Mouse (Mus musculus): ENCODE measurements around the gene Eif4h. TPM values are rescaled to one million over a fixed set of nuclear protein-coding genes. Genes with fewer than 3 reads are reported as not detected.

Eif4h gene
- polyA plus RNA-seq, 1 experiment from 2014 or later: 321 TPM

DNA sequence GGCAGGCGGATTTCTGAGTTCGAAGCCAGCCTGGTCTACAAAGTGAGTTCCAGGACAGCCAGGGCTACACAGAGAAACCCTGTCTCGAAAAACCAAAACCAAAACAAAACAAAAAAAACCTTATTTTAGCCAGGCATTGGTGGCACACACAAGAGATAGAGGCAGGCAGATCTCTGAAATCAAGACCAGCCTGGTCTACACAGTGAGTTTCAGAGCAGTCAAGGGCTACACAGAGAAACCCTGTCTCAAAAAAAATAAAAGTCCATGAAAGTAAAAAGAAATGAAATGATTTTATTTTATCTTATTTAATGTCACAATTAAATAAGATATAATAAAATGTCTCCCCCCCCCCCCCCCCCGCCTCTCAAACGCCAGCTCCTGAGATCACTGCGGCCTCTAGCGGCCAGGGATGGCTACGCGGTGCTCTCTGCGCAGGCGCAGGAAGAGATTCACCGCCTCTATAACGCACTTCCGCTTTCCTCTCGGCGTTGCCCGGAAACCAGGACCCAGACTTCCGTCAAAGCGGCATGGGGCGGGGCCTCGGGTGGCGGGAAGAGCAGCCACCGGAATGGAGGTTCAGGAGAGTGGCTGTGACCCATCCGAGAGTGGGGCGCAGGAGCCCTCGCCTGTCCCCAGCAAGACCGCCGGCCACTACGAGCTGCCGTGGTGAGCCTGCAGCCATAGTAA, 56.9 kb downstream of the Eif4h start:
- Histone ChIP-seq H3K27me3 (ENCODE audit: control insufficient read depth, insufficient read depth, low read depth, low read length) (no peaks in the 10 kb centered on the region), H3K9ac (ENCODE audit: low read depth, low read length) (peak overlapping the region; percentile 91), H3K9me3 (replicated peaks; ENCODE audit: control insufficient read depth, low read length, poor library complexity, severe bottlenecking) (no peaks in the 10 kb centered on the region), H3K4me1 (ENCODE audit: control insufficient read depth, insufficient read depth, low read length) (peaks cover 11% of the 10 kb centered on the region), H3K36me3 (ENCODE audit: control insufficient read depth, insufficient read depth, low read length) (no peaks in the 10 kb centered on the region), H3K4me3 (ENCODE audit: low read depth, low read length) (peak overlapping the region; percentile 93), H3K27ac (ENCODE audit: low read length) (peak overlapping the region; percentile 63), H3K4me2 (ENCODE audit: low read length) (peak overlapping the region; percentile 86)
- ATAC-seq: peak; percentile 95
- WGBS: 8% methylated on average over 26 of the region's 30 CpGs

DNA sequence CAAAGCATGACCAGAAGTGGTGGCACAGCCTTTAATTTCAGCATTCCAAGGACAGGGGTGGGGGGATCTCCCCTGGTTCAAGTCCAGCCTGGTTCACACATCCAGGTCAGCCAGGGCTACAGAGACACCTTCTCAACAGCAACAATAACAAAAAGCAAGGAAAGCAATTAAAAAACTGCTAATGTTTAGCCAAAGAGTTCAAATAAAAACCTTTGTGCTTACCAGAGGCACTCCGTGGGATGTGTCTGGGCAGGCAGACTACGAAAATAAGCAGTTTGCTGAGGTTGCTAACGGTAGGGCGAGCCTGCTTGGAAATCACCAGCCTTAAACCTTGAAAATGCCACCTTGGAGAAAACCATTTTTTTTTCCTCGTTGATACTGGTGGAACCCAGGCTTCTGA, 58.1 kb downstream of the Eif4h start, which contains the start of gene Rfc2:
Rfc2 (plus strand) TSS at position 221 of the 400 bp plus-strand sequence.
- no peaks in the 10 kb centered on the region for H3K9me3 ChIP-seq (replicated peaks; ENCODE audit: control insufficient read depth, low read length, poor library complexity, severe bottlenecking)
- no peak within 1 kb of the TSS for H3K27ac ChIP-seq (ENCODE audit: low read length)
- H3K4me3 ChIP-seq (ENCODE audit: low read depth, low read length): no peak within 1 kb of the TSS
- no peaks in the 10 kb centered on the region for H3K27me3 ChIP-seq (ENCODE audit: control insufficient read depth, insufficient read depth, low read depth, low read length)
- peaks cover 11% of the 10 kb centered on the region for H3K4me1 ChIP-seq (ENCODE audit: control insufficient read depth, insufficient read depth, low read length)
- H3K36me3 ChIP-seq (ENCODE audit: control insufficient read depth, insufficient read depth, low read length): no peaks in the 10 kb centered on the region
- ATAC-seq: no peak
- WGBS: 89% methylated on average over 5 of the region's 5 CpGs
- no peak within 1 kb of the TSS for H3K4me2 ChIP-seq (ENCODE audit: low read length)
- no peak within 1 kb of the TSS for H3K9ac ChIP-seq (ENCODE audit: low read depth, low read length)

DNA sequence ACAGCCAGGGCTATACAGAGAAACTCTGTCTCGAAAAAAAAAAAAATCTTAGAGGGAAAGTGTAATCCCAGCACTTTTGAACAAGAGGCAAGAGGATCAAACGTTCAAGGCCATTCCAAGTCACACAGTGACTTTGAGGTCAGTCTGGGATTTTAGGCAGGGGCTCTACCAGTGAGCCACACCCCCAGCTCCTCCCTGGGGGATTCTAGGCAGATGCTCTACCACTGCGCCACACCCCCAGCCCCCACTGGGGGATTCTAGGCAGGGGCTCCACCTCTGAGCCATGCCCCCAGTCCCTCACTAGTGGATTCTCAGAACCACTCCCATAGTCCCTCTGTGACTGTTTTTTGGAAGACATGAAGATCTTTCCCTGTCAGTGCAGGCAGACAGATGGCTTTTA, 60.2 kb downstream of the Eif4h start:
- Histone ChIP-seq H3K9ac (ENCODE audit: low read depth, low read length) (no peak overlapping the region), H3K4me3 (ENCODE audit: low read depth, low read length) (no peak overlapping the region), H3K36me3 (ENCODE audit: control insufficient read depth, insufficient read depth, low read length) (no peaks in the 10 kb centered on the region), H3K9me3 (replicated peaks; ENCODE audit: control insufficient read depth, low read length, poor library complexity, severe bottlenecking) (no peaks in the 10 kb centered on the region), H3K27me3 (ENCODE audit: control insufficient read depth, insufficient read depth, low read depth, low read length) (no peaks in the 10 kb centered on the region), H3K4me2 (ENCODE audit: low read length) (no peak overlapping the region), H3K27ac (ENCODE audit: low read length) (no peak overlapping the region), H3K4me1 (ENCODE audit: control insufficient read depth, insufficient read depth, low read length) (peaks cover 11% of the 10 kb centered on the region)
- no peak for ATAC-seq
- WGBS: 59% methylated on average over 3 of the region's 3 CpGs

DNA sequence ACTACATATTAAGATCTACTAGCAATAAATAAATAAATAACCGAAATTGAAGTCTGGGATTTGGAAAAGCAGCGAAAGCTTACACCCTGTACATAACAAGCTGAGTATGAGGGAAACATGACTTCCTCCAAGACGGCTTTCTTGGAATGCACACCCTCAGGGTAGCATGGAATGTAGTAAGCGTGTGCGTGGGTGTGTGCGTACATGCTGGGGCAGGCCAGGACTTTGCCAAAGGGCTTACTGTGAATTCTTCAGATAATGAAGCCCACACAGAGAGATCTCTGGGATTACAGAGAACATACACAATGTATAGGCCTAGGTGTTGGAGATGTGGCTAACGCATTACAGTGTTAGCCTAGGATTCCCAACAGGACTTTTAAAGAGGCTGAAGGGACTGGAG, 61.8 kb downstream of the Eif4h start:
- Histone ChIP-seq H3K4me3 (ENCODE audit: low read depth, low read length) (no peak overlapping the region), H3K36me3 (ENCODE audit: control insufficient read depth, insufficient read depth, low read length) (no peaks in the 10 kb centered on the region), H3K9me3 (replicated peaks; ENCODE audit: control insufficient read depth, low read length, poor library complexity, severe bottlenecking) (no peaks in the 10 kb centered on the region), H3K4me2 (ENCODE audit: low read length) (no peak overlapping the region), H3K9ac (ENCODE audit: low read depth, low read length) (no peak overlapping the region), H3K27ac (ENCODE audit: low read length) (no peak overlapping the region), H3K27me3 (ENCODE audit: control insufficient read depth, insufficient read depth, low read depth, low read length) (no peaks in the 10 kb centered on the region), H3K4me1 (ENCODE audit: control insufficient read depth, insufficient read depth, low read length) (peaks cover 2% of the 10 kb centered on the region; the same call in 1 of the 2 replicates)
- no peak for ATAC-seq
- 88% methylated on average over 7 of the region's 7 CpGs for WGBS

DNA sequence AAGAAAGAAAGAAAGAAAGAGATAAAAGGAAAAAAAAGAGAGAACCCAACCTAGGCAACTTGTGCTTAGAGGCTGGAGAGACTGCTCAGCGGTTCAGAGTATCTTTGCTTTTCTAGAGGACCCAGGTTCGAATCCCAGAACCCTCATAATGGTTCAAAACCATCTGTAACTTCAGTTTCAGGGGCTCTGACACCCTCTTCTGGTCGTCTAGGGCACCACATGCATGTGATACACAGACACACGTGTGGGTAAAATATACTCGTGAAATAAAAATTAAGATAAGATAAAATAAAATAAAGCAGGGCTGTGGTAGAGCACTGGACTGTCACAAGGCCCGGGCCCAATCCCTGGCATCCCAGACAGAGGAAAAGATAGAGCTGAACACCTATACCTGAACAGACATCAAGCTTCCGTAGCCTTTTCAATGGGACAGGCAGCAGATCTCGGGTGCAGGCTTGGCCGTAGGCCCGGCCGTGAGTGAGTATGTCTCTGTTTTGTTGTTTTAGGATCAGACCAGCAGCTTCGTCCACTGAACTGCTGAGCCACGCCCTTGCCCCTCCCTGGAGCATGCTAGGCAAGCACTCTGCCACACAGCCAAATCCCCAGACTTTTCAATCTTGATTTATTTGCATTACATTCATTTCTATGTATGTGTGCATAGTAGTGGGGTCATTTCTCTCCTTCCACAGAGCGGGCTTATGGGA, 62.6 kb downstream of the Eif4h start:
- H3K27me3 ChIP-seq (ENCODE audit: control insufficient read depth, insufficient read depth, low read depth, low read length): no peaks in the 10 kb centered on the region
- H3K4me2 ChIP-seq (ENCODE audit: low read length): no peak overlapping the region
- H3K9ac ChIP-seq (ENCODE audit: low read depth, low read length): no peak overlapping the region
- no peak for ATAC-seq
- WGBS: 78% methylated on average over 14 of the region's 14 CpGs
- H3K27ac ChIP-seq (ENCODE audit: low read length): no peak overlapping the region
- H3K4me1 ChIP-seq (ENCODE audit: control insufficient read depth, insufficient read depth, low read length): peaks cover 7% of the 10 kb centered on the region
- no peaks in the 10 kb centered on the region for H3K36me3 ChIP-seq (ENCODE audit: control insufficient read depth, insufficient read depth, low read length)
- no peaks in the 10 kb centered on the region for H3K9me3 ChIP-seq (replicated peaks; ENCODE audit: control insufficient read depth, low read length, poor library complexity, severe bottlenecking)
- H3K4me3 ChIP-seq (ENCODE audit: low read depth, low read length): no peak overlapping the region

DNA sequence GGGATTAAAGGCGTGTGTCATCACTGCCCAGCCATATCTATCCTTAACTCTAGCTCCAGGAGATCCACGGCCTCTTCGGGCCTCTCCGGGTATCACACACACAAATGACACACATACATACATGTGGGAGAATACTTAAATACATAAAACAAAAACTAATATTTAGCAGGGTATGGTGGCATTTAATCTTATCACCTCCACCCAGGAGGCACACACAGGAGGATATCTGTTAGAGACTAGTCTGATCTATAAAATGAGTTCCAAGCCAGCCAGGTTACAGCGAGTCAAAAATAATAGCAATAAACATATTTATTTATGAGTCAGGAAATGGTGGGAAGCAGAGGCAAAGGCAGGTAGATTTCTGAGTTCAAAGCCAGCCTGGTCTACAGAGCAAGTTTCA, 63.5 kb downstream of the Eif4h start:
- 93% methylated on average over 5 of the region's 5 CpGs for WGBS
- Histone ChIP-seq H3K9me3 (replicated peaks; ENCODE audit: control insufficient read depth, low read length, poor library complexity, severe bottlenecking) (0 out of 2 replicates have a peak, but pooled peaks cover 2% of the 10 kb centered on the region), H3K4me1 (ENCODE audit: control insufficient read depth, insufficient read depth, low read length) (peaks cover 7% of the 10 kb centered on the region), H3K9ac (ENCODE audit: low read depth, low read length) (no peak overlapping the region), H3K4me2 (ENCODE audit: low read length) (no peak overlapping the region), H3K36me3 (ENCODE audit: control insufficient read depth, insufficient read depth, low read length) (no peaks in the 10 kb centered on the region), H3K27ac (ENCODE audit: low read length) (no peak overlapping the region), H3K4me3 (ENCODE audit: low read depth, low read length) (no peak overlapping the region), H3K27me3 (ENCODE audit: control insufficient read depth, insufficient read depth, low read depth, low read length) (no peaks in the 10 kb centered on the region)
- ATAC-seq: no peak

DNA sequence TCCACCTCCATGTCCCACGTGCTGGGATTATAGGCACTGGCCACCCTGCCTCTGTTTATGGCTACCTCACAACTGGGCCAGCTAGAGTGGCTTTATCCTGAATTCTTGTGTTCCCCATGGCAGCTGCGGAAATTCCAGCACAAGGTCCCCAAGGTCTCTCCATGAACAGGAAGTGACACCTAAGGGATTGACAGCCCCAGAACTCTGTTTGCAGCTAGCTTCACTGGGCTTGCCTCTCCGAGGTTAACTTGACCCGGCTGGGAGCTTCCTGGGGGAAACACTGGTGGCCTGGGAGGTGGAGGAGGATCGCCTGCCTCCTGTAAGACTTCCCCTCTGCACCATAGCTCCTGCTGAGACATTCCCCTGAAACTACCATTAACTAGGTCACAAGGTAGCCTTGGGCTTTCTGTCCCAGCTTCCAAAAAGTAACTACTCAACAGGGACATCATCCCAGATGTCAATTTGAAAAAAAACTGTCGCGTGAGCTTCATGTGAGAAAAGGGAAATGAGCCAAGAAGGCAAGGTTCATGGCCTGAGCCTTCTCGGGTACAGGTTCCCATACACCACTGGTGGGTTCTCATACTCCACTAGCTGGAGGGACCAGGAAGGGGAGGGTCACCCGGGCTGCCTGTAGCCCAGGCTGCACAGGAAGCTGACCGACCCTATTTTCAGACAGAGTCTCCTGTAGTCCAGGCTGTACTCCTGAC, 66.6 kb downstream of the Eif4h start:
- Histone ChIP-seq H3K27ac (ENCODE audit: low read length) (no peak overlapping the region), H3K4me2 (ENCODE audit: low read length) (peak overlapping the region; percentile 81), H3K27me3 (ENCODE audit: control insufficient read depth, insufficient read depth, low read depth, low read length) (no peaks in the 10 kb centered on the region), H3K4me3 (ENCODE audit: low read depth, low read length) (peak overlapping the region; percentile 60), H3K9me3 (replicated peaks; ENCODE audit: control insufficient read depth, low read length, poor library complexity, severe bottlenecking) (0 out of 2 replicates have a peak, but pooled peaks cover 3% of the 10 kb centered on the region), H3K9ac (ENCODE audit: low read depth, low read length) (0 out of 2 replicates have a peak overlapping the region, but pooled peaks have one; percentile 35), H3K4me1 (ENCODE audit: control insufficient read depth, insufficient read depth, low read length) (peaks cover 7% of the 10 kb centered on the region), H3K36me3 (ENCODE audit: control insufficient read depth, insufficient read depth, low read length) (no peaks in the 10 kb centered on the region)
- peak; percentile 36; the same call in 1 of the 2 replicates for ATAC-seq
- 46% methylated on average over 10 of the region's 10 CpGs for WGBS

DNA sequence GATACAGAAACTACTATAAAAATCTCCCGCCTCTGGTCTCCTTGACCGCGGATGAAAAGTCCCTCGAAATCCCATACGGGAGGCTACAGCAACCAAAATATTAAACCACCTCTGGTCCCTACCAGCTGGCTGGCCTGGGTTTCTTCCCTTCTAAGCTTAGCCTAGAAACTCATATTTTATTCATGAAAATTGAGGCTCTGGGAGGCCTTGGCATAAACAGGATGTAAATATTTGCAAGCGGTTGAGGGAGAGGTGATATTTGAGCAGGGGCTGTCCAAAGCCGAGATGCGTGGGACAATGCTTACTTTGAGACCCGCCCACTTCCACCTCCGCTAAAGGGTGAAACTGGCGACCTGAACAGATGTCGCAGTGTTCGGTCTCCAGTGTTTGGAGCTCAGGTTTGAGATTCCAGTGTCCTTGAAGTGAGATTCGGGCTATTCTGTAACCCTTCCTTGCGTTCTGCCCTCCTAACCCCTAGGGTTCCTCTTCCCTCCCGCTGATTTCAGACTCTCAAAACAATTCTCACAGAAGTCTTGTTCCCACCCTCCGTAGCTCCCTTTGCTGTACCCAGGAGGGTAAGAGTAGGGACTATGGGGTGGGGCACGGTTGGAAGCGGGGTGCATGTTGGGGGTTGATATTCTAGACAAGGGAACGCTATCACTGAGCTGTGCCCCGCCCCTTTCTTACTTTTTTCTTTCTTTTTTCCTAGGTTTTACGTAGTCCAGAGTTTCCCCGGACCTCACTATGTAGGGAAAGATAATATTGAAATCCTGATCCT, 67.4 kb downstream of the Eif4h start:
- H3K27me3 ChIP-seq (ENCODE audit: control insufficient read depth, insufficient read depth, low read depth, low read length): no peaks in the 10 kb centered on the region
- peak overlapping the region; percentile 72 for H3K9ac ChIP-seq (ENCODE audit: low read depth, low read length)
- H3K4me1 ChIP-seq (ENCODE audit: control insufficient read depth, insufficient read depth, low read length): peaks cover 7% of the 10 kb centered on the region
- 0 out of 2 replicates have a peak, but pooled peaks cover 3% of the 10 kb centered on the region for H3K9me3 ChIP-seq (replicated peaks; ENCODE audit: control insufficient read depth, low read length, poor library complexity, severe bottlenecking)
- WGBS: under 1% methylated on average over 23 of the region's 23 CpGs
- no peaks in the 10 kb centered on the region for H3K36me3 ChIP-seq (ENCODE audit: control insufficient read depth, insufficient read depth, low read length)
- H3K4me2 ChIP-seq (ENCODE audit: low read length): peak overlapping the region; percentile 81
- peak overlapping the region; percentile 83 for H3K27ac ChIP-seq (ENCODE audit: low read length)
- peak overlapping the region; percentile 60 for H3K4me3 ChIP-seq (ENCODE audit: low read depth, low read length)
- ATAC-seq: peak; percentile 75
